Mouse (Mus musculus): ENCODE measurements around the gene Ankrd2. TPM values are rescaled to one million over a fixed set of nuclear protein-coding genes. Genes with fewer than 3 reads are reported as not detected.

Ankrd2 gene
- polyA plus RNA-seq (2012; rRNA removed): 0.10 TPM in 1 of 2 replicates, not detected in the other

GRCm38 (mm10) chr19:42035456-42036248 lies at the start of gene Ankrd2:
Ankrd2 (plus strand) TSS chr19:42036000.
- DNase-seq (ENCODE audit: low spot score): peak; percentile 61

GRCm38 (mm10) chr19:41987206-41987605 lies 48.6 kb upstream of the Ankrd2 start:
- no peak for DNase-seq (ENCODE audit: low spot score)

GRCm38 (mm10) chr19:41989810-41990209 lies 46.0 kb upstream of the Ankrd2 start:
- DNase-seq (ENCODE audit: low spot score): no peak

GRCm38 (mm10) chr19:41991926-41992477 lies 43.8 kb upstream of the Ankrd2 start:
- DNase-seq (ENCODE audit: low spot score): no peak

GRCm38 (mm10) chr19:41992971-41993370 lies 42.8 kb upstream of the Ankrd2 start:
- no peak for DNase-seq (ENCODE audit: low spot score)

- no peak for DNase-seq (ENCODE audit: low spot score)
Measured at GRCm38 (mm10) chr19:41993484-41993883, 42.3 kb upstream of the Ankrd2 start.

- no peak for DNase-seq (ENCODE audit: low spot score)
Measured at GRCm38 (mm10) chr19:41994023-41994422, 41.8 kb upstream of the Ankrd2 start.

GRCm38 (mm10) chr19:41995483-41995882 lies 40.3 kb upstream of the Ankrd2 start:
- DNase-seq (ENCODE audit: low spot score): no peak

- DNase-seq (ENCODE audit: low spot score): no peak
Measured at GRCm38 (mm10) chr19:41997090-41997489, 38.7 kb upstream of the Ankrd2 start.

GRCm38 (mm10) chr19:41998770-41999548 lies 36.8 kb upstream of the Ankrd2 start:
- no peak for DNase-seq (ENCODE audit: low spot score)

GRCm38 (mm10) chr19:41999688-42000283 lies 36.0 kb upstream of the Ankrd2 start:
- DNase-seq (ENCODE audit: low spot score): no peak

- no peak for DNase-seq (ENCODE audit: low spot score)
Measured at GRCm38 (mm10) chr19:42000446-42000958, 35.3 kb upstream of the Ankrd2 start.

GRCm38 (mm10) chr19:42001253-42001980 lies 34.4 kb upstream of the Ankrd2 start:
- no peak for DNase-seq (ENCODE audit: low spot score)

- DNase-seq (ENCODE audit: low spot score): no peak
Measured at GRCm38 (mm10) chr19:42004258-42004657, 31.5 kb upstream of the Ankrd2 start.

GRCm38 (mm10) chr19:42005616-42006015 lies 30.2 kb upstream of the Ankrd2 start:
- DNase-seq (ENCODE audit: low spot score): no peak

- DNase-seq (ENCODE audit: low spot score): no peak
Measured at GRCm38 (mm10) chr19:42006568-42006967, 29.2 kb upstream of the Ankrd2 start.

GRCm38 (mm10) chr19:42008586-42008985 lies 27.2 kb upstream of the Ankrd2 start:
- no peak for DNase-seq (ENCODE audit: low spot score)

GRCm38 (mm10) chr19:42009067-42009466 lies 26.7 kb upstream of the Ankrd2 start:
- no peak for DNase-seq (ENCODE audit: low spot score)

GRCm38 (mm10) chr19:42010436-42010835 lies 25.4 kb upstream of the Ankrd2 start:
- no peak for DNase-seq (ENCODE audit: low spot score)

GRCm38 (mm10) chr19:42011123-42011522 lies 24.7 kb upstream of the Ankrd2 start:
- no peak for DNase-seq (ENCODE audit: low spot score)

- DNase-seq (ENCODE audit: low spot score): no peak
Measured at GRCm38 (mm10) chr19:42014231-42014825, 21.5 kb upstream of the Ankrd2 start.

Measured in urinary bladder, adult 2 months (tissue).